Mouse (Mus musculus) right cerebral cortex, postnatal 36 days (tissue): ENCODE measurements around the gene Ldhd.
A peak's percentile ranks its signal among the peaks of the same experiment; 100 is the strongest.

ENCODE experiments used
- DNase-seq, 2 experiments: peaks; one replicate each; pipeline ENCODE4 v3.0.0; 2022; ENCODE audit warnings: low spot score in 2 of 2, mixed read lengths in 1 of 2

Ldhd gene

GRCm38 (mm10) chr8:111594951-111595350, 35.2 kb downstream of the Ldhd start:
- no peak for DNase-seq

GRCm38 (mm10) chr8:111594044-111594840, 35.9 kb downstream of the Ldhd start:
- DNase-seq = no peak

- no peak for DNase-seq
Observed at GRCm38 (mm10) chr8:111592390-111592910, 37.7 kb downstream of the Ldhd start.

GRCm38 (mm10) chr8:111591176-111591575, 39.0 kb downstream of the Ldhd start:
- no peak for DNase-seq

- no peak for DNase-seq
Observed at GRCm38 (mm10) chr8:111590214-111590613, 40.0 kb downstream of the Ldhd start.

GRCm38 (mm10) chr8:111588336-111588735, 41.8 kb downstream of the Ldhd start:
- no peak for DNase-seq

GRCm38 (mm10) chr8:111587545-111588094, 42.6 kb downstream of the Ldhd start:
- DNase-seq = no peak

GRCm38 (mm10) chr8:111584946-111585345, 45.2 kb downstream of the Ldhd start:
- DNase-seq = no peak

GRCm38 (mm10) chr8:111582386-111582785, 47.8 kb downstream of the Ldhd start:
- no peak for DNase-seq

- DNase-seq = no peak
Observed at GRCm38 (mm10) chr8:111580306-111580705, 49.9 kb downstream of the Ldhd start.

- DNase-seq = no peak
Observed at GRCm38 (mm10) chr8:111579318-111579717, 50.9 kb downstream of the Ldhd start.

GRCm38 (mm10) chr8:111577880-111578533, 52.2 kb downstream of the Ldhd start:
- no peak for DNase-seq

GRCm38 (mm10) chr8:111576501-111576900, 53.7 kb downstream of the Ldhd start:
- DNase-seq = peak in 1 of 2 experiments; percentile 34

GRCm38 (mm10) chr8:111575492-111575891, 54.7 kb downstream of the Ldhd start:
- DNase-seq = no peak

GRCm38 (mm10) chr8:111574016-111574415, 56.2 kb downstream of the Ldhd start:
- DNase-seq = no peak
